Mouse (Mus musculus) liver (tissue): ENCODE results near the gene Clk2.
A peak's percentile ranks its signal among the peaks of the same experiment; 100 is the strongest.
"Not testable (repeated sequence)": the region's sequence is repeated elsewhere in the genome, so short reads cannot be mapped to it uniquely, and the experiment has no call there.

ENCODE experiments used
- DNase-seq: peaks from one replicate; pipeline ENCODE4 v3.0.0-alpha.2; 2020; ENCODE audit warnings: mixed read lengths

Clk2 gene

DNA sequence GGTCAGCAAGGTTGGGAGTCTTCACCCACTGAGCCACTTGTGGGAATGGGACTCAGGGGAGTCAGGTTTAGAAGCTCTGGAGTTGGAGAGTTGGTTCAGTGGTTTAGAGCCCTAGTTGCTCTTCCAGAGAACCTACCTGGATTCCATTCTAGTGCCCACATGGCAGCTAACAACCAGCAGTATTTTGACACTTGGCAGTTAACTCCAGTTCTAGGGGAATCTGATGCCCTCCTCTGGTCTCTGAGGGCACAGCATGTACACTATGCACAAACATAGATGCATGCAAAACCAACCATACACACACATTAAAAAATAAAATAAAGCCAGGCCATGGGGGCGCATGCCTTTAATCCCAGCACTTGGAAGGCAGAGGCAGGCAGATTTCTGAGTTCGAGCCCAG is 29.3 kb downstream of the Clk2 start:
- no peak for DNase-seq

DNA sequence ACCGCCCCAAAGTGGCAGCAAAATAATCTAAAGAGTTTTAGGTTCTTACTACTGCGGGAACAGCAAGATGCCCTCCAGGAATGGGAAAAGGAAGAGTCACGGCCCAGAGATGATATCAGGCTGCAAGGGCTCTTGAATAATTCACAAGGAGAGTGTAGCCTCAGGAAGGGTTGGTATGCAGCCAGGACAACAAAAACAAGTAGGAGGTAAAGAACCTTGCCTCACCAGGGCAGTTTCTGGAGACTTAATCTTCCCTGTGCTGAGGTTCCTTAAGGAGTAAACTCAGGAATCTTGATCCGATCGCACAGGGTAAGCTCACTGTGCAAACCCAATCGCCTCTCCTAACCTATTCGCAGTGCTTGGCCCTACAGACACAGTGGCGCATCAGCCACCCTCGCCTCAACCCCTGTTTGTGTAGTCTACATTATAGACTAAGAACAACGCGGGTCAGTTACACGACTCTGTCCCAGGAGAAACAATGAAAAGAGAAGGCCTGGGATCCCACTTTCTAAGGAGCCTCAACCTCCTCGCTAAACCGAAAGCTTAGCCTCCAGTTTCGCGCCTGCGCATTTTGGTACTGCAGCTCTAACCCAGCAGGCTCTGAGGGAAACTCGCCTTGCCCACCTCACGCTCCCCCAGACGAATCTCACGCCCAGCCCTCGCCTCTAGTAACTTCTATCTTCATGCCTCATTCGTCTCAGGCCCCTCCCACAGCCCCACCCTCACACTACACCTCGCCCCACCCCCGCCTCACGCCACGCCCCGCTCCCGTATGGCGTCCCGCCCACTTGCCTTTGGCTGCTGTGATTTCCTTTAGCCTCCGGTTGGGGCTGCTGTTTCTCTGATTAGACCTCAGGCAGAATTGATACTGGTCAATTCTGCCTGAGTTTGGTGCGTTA is 31.6 kb downstream of the Clk2 start:
- peak; percentile 95 for DNase-seq

DNA sequence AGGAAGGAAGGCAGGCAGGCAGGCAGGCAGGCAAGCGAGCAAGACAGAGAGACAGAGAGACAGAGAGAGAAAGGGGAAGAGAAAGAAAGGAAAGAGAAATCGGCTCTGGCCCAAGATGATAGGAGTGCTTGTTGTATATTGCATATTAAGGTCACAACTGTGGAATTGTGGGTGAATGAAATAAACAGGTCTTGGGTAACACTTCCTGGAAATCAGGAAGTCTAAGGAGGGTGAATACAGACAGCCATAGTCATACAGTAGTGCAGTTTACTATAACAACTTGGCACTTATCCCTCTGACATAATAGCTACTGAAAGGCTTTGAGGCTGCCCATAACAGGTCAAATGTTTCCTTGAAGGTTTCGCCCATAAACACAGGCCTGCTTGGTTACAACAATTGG is 35.2 kb downstream of the Clk2 start:
- DNase-seq: no peak

DNA sequence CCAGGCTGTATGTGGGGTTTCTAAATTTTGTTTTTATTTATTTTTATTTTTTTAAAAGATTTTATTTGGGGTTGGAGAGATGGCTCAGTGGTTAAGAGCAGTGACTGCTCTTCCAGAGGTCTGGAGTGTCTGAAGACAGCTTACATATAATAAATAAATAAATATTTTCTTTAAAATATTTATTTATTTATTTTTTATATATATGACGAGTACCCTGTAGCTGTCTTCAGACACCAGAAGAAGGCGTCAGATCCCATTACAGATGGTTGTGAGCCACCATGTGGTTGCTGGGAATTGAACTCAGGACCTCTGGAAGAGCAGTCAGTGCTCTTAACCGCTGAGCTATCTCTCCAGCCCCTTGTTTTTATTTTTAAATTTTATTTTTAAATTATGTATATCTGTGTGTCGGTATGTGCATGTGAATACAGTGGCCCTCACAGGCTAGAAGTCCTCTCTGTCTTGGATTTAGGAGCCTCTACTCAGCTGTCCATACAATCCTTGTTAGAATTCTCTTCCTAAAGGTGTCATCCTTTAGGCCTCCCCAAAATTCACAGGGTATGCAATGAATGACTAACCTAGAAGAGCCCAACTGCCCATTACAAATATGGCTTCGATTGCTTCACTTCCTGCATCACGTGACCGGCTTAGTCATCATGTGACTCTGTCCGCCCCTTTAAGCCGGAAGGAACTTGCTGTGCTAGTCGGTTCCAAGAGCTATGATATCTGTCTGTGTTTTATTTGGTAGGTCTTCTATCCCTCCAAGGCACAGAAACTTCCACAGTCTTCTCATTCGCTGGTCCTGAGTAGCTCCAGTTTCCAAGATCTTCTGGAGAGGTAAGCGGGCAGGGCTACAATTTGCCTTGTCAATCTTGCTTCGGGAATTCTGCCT is 37.9 kb downstream of the Clk2 start, which contains the start of gene Gba:
Gene Gba, plus strand, starts transcription at position 676 of the 889 bp plus-strand sequence.
- DNase-seq: peak; percentile 84

DNA sequence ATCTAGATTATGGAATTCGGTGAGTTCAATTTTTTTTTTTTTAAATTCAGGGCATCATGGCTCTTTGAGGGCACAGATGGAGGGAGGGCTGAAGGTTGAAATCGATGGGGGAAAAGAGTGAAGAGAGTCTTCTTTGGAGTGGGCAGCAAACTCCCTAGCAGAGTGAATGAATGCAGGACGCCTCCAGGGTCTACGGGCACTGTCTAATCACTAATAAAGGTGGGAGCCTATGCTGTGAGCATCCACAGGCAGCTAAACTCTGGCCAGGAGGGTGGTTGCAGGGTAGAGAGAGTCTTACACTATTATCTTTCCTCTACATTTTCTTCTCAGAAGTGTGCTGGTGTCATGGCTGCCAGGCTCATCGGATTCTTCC is 38.5 kb downstream of the Clk2 start:
- DNase-seq: no peak

DNA sequence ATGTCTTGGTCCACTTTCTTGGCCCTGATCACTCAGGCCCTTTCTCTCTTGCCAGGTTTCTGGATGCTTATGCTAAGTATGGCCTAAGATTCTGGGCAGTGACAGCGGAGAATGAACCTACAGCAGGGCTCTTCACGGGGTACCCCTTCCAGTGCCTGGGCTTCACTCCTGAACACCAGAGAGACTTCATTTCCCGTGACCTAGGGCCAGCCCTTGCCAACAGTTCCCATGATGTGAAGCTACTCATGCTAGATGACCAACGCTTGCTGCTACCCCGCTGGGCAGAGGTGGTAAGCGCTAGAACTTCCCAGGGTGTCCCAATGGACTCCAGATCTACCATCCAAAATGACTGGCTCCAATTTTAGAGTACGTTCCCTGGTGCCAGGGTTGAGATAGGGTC is 41.5 kb downstream of the Clk2 start:
- no peak for DNase-seq

DNA sequence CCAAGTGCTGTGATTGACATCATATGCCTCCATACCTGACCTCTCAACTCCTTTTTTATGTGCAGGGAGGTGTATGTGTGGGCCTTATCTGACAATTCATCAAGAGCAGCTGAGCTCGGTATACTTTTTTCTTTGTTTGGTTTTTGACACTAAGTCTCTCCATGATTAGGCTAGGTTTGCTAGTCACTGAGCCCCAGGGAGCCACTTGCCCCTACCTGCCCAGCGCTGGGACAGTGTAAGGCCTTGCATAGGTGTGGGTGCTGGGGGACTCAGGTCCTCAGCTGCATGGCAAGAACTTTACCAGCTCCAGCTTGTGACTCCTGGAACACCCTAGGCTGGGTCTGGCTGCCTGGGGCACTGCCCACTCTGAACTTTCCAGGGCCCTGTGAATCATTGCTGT is 42.1 kb downstream of the Clk2 start:
- no peak for DNase-seq

DNA sequence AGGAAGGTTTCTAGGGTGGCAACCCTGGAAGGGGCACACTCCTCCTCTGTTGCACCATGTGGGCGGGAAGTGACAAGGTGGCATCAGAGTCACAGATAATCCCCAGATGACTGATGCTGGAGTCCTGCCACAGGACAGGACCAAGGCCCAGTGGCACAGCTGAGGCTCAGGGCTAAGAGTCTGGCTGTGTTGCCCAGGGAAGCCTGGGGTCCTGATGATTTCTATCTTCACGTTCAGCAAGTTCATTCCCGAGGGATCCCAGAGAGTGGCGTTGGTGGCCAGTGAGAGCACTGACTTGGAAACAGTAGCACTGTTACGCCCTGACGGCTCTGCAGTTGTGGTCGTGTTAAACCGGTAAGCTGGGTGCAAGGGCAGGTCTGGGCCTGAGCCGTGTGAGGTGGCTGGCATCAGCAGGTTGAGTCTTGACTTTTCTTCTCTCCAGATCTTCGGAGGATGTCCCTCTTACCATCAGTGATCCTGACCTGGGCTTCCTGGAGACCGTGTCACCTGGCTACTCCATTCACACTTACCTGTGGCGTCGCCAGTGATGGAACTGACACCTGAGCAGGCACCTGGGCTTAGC is 43.6 kb downstream of the Clk2 start:
- no peak for DNase-seq

DNA sequence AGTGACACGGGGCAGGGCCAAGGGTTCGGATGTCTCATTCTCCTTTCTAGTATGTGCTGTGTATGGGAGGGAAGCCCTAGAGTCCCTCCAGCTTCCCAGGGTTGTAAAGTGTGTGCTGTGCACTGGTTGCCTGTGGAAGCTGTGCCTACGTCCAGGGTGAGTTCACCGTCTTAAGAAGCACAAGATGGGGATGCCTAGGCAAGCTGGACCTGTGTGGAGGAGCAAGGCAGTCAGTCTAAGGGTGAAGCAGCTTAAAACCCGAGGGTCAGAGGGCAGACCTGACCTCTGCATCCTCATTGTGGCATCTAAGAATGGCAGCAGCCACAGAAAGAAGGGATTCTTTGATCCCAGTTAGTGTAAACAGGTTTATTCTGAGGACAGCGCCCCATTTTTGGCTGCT is 44.1 kb downstream of the Clk2 start:
- DNase-seq: no peak

DNA sequence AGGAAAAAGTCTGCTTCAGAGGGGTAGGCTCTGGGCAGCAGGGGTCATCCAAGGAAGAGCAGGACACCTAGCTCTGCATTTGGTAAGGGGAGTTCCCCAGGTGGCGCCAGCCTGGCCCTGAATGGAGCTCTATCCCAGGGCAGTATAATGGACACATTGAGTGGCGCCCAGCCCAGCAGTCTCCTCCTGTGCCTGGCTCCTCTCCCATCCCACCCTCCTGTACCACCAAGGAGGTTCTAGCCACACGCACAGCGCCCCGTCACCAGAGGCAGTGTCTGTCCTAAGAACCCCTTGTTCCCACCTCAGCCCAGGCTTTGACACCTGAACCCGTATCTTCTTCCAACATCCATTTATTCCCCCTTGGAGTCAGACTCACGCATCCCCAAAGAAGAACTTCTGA is 45.1 kb downstream of the Clk2 start:
- DNase-seq: no peak

DNA sequence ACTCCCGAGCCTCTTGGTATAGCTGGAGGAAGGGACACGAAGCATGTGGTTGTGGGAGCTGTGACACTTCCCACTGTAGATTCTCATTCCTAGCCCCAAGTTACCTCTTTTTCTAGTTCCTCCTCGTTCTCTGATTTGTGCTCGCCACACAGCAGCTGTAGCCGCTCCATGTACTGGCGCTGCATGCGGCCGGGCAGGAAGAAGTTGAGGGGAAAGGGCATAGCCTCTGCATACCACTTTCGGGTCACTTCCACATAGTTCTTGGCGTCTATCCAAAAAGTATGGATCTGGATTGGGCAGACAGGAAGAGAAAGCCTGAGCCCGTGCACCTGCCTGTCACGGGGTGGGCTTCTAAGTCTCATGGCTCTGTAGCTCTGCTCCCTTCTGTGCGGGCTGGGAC is 45.6 kb downstream of the Clk2 start:
- no peak for DNase-seq

DNA sequence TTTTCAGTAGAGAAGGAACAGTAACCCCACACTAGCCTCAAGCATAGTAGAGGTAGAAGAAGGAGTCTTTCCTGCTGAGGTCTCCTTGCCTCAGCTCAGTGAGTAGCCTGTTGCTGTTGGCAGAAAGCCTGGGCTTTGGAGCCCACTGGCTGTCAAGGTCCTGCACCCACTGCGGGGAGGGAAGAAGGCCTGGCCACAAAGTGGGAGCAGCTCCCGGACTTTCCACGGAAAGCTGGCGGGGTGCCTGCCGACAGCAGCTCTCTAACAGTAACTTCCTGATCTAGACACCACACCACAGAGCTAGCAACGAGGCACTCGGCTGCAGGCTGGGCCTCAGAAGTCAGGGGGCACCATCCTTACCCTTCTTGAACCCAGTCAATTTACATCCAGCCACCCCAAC is 46.1 kb downstream of the Clk2 start:
- no peak for DNase-seq

DNA sequence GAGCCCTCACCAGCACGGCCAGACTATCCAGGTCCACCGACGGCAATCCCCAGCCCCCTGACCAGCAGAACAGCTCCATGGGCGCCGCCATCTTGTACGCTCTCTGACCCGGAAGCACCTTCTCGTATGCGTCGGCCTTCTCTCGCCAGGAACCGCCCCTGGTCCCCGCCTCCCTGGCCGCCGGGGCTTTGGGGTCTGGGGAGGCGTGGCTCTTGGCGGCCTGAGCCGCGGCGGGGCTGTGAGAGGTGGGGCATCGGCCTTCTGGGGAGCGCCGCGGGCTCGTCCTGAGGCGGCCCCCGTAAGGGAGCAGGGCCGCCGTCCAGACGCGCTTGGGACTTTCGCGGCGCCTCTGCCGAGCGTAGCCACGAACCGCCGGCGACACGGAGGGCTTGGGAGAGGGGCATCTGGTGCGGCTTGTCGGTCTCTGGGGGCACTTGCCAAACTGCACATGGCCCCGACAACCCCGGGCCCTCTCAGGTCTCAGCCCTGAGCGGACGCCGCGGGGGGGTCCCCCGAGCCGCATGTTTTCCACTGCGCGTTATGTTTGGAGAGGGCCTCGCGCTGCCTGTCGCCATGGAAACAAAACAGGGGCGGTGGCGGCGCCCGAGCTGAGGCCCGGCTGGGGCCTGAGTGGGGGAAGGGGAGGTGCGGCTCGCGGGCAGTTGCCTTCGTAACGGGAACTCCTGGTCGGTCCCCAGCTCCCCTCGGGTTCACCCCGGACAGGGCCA is 49.4 kb downstream of the Clk2 start:
- DNase-seq: peak; percentile 93

DNA sequence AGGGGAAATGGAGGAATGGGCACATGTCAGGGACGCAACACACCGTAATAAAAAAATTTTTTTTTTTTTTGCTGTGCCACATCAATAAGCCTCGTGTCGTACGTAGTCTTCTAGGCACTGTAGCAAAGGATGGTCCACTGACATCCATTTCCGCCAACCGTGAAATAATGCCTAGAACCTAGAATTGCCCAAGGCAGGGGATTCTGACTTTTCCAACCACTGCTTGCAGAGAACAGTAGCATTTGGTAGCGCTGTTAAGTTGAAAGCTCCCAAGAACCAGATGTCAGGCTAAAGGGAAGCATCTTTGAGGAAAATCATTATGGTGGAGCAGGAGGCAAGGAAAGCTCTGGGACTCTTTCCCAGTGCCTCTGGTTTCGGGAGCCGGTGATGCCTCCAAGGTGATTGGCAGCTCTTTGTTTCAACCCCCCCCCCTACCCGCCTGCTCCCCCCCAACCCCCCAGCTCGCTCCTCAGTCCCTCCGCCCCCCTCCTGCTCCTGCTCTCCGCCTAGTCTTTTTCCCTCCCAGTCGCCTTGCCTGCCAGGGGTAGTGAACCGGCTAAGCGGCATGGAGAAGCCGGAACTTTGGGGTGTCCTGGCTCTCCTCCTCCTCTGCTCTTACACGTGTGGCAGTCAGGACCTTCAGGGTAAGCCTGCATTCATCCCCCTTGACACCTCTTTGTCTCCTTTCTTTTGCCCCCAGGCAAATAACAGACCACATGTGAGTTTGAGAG is 50.3 kb downstream of the Clk2 start, which contains the start of gene Thbs3:
Gene Thbs3, plus strand, starts transcription at position 500 of the 731 bp plus-strand sequence.
- peak; percentile 37 for DNase-seq

DNA sequence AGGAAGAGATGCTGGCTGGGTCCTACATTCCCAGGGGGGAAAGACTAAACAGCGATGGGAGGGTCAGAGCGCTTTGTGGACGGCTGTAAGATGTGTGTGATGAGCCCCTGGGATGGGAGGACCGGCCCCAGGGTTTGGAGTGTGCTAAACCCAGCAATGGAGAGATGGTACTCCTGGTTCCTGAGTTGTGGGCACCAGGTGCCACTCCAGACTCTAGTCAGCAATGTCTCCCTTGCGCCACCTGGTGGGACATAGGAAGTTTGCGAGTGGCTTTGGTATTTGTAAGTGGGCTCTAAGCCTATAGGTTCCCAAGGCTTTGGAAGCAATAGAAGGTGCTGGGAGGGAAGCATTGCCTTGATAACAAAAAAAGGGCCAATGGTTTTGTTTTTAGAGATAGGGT is 51.3 kb downstream of the Clk2 start:
- DNase-seq: peak; percentile 86

DNA sequence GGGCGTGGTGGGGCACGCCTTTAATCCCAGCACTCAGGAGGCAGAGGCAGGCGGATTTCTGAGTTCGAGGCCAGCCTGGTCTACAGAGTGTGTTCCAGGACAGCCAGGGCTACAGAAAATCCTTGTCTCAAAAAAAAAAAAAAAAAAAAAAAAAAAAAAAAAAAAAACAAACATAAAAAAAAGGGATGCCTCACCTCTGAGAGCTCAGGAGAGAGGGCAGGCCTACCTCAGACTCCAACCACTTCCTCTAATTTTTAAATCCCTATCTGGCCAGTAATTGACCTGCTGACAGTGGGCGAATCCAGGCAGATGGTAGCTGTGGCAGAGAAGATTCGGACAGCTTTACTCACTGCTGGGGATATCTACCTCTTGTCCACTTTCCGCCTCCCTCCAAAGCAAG is 51.8 kb downstream of the Clk2 start:
- DNase-seq: not testable (repeated sequence)

DNA sequence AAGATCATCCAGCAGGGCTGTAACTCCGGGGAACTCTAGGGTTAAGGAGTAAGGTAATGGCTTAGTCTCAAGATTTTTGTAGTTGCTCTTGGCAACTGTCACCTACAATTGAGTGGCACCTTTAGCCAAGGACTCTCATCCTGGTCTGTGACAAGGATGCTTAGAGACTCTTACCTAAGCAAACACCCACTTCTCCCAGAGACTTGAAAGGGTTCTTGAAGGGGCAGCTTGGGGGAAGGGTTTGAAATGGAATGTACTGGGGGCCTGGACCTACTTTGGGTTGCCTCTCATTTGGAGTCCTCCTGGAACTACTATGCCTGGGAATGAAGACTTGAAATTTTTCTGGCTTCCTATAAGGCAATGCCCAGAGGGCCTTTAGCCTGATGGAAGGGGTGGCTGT is 53.7 kb downstream of the Clk2 start:
- no peak for DNase-seq

DNA sequence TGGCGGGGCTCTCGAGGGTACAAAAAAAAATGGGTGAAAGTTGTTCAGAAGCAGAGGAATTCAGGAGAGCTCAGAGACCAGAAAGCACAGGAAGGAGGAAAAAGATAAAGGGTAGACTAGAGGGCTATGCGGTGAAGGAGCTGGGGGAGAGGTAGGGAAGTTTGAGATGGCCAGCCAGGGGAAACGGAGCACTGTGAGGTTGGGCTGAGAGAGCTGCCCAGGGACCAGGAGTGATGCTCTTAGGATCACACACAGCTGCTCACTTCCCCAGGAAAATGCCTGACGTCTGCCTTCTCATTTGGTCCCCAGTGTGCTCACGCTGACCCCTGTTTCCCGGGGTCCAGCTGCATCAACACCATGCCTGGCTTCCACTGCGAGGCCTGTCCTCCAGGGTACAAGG is 55.0 kb downstream of the Clk2 start:
- no peak for DNase-seq

DNA sequence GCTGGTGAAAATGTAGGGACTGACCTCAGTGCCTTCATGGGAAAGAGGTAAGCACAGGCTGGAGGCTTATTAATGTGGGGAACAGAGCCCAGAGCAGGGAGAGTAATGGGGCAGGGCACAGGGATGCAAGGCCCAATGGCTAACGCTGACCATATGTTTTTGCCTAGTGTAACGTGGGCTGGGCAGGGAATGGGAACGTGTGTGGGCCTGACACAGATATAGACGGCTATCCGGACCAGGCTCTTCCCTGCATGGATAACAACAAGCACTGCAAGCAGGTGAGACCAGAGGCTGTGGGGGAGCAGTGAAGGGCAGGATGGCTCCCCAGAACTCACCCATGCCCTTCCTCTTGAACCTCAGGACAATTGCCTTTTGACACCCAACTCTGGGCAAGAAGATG is 56.6 kb downstream of the Clk2 start:
- DNase-seq: no peak

DNA sequence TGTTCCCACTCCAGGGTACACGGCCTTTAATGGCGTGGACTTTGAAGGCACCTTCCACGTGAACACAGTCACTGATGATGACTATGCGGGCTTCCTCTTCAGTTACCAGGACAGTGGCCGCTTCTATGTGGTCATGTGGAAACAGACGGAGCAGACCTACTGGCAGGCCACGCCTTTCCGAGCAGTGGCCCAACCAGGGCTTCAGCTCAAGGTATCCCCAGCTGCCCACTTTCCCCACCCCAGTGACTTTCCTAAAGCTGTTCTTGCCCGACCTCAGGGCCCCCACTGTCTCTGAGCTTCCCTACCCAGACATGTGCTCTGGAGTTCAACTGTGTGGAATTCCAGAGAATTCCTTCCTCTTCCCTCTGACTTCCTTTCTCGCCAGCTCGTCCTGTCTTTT is 60.2 kb downstream of the Clk2 start:
- DNase-seq: no peak

DNA sequence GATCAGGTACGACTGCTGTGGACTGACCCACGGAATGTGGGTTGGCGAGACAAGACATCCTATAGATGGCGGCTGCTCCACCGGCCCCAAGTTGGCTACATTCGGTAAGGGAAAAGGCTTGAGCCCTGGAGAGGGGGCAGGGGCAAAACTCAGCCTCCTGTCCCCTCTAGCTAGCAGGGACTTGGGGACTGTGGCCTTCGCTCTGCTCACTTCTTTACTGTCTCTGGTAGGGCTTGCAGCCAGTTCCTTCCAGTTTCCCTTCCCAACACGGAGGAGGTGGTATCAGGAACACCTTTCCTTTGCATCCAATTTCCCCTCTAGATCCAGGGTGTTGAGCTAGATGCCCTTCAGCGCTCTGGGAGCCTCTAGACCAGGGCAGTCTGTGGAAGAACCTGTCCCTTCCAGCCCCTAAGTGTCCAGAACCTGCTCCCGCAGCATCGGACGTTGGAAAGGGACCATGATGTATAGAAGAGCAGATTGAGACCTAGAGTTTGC is 60.8 kb downstream of the Clk2 start:
- no peak for DNase-seq

DNA sequence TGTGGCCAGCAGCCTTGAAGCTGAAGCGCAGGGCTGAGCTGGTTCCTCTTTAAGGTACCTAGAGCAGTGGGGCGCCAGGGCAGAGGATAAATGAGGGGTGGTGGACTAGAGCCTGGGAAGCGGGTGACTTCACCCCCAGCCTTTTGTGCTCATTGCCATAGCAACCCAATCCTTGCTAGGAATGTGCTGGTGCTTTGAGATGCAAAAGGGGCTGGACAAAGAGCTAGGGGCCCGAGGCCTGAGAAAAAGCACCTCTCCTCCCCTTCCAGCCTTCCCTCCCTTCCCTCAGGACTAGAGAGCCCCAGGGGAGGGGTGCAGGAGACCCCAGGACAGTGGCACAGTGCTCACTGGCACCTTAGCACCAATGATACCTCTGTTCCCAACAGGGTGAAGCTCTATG is 61.3 kb downstream of the Clk2 start:
- DNase-seq: no peak
